Mouse (Mus musculus) thymus, postnatal 14 days (tissue): ENCODE results near the gene A4galt.

Experiments used
- DNase-seq: peaks from one replicate; pipeline ENCODE4 v3.0.0; 2021

Gene A4galt

DNA sequence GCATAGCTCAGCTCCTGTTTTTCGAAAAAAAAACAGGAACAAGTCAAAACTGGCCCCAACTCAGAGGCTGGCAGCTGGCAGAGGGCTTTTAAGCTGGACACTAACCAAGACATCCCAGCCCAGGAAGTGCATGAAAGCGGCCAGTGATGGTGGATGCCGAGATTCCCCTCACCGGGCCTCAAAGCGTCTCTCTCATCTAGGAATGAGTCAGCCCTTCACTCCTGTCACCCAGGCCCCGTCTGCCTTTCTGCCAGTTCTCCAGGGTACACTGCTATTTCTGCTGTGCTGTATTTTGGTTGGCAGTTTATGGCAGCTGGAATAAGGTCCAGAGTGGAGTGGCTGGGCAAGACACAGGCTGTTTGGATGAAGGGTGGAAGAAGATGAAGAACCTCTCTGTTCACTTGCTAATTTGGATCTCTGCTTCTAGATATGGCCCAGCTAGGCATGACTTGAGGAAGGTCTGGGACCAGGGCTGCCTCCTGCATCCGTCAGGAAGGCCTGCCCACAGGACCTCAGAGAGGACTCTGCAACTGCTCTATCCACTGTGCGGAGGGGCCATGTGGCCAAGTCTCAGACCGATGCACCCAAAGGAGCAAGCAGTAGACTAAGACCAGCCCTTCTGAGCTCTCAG is 27.3 kb downstream of the A4galt start:
- no peak for DNase-seq

DNA sequence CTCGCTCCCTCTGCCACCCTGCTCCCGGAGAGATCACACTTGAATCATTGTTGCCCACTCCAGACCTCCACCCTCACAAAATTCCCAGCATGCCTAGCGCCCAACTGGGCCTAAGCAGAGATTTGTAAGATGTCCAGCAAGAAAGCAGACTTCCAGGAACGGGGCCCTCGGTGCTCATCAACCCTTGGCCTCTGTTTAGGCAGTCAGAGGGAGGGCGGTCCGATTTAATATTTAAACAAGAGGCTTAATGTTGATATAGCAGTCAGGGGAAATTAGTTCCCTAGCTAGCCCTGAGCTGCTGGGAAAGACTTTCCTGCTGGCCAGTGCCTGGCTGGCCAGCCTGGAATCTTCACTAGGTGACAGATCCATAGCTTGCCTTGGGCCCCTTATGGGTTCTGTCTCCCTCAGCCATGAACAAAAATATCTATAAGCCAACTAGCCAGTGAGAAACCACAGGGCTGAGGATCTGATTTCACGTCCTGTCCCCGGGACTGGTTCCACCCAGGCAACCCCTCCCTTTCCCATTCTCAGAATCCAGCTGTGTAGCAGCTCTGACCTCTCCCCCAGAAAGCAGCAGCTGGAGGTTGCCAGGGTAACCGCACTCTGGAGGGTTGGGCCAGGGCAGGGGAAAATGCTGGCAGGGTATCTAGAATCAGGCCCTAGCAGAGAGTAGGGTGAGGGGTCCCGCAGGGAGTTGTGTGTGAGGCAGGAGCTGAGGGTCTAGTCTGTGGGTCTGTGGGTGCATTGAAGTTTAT is 28.2 kb downstream of the A4galt start:
- DNase-seq = no peak

DNA sequence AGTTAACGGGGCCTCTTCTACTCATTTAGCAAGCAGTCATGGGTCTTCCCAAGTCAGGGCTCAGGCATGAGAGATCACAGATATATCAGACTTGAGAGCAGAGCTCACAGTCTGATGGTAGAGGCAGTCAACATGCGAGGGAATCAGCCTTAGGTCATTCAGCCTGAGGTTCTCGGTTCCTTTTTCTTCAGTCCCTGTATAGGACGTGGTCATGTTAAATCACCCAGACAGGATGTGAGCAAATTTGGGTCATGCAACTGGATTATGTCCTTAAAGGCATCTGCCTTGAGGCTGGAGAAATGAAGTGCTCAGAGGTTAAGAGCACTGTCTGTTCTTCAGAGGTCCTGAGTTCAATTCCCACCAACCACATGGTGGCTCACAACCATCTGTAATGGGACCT is 29.9 kb downstream of the A4galt start:
- DNase-seq = no peak

DNA sequence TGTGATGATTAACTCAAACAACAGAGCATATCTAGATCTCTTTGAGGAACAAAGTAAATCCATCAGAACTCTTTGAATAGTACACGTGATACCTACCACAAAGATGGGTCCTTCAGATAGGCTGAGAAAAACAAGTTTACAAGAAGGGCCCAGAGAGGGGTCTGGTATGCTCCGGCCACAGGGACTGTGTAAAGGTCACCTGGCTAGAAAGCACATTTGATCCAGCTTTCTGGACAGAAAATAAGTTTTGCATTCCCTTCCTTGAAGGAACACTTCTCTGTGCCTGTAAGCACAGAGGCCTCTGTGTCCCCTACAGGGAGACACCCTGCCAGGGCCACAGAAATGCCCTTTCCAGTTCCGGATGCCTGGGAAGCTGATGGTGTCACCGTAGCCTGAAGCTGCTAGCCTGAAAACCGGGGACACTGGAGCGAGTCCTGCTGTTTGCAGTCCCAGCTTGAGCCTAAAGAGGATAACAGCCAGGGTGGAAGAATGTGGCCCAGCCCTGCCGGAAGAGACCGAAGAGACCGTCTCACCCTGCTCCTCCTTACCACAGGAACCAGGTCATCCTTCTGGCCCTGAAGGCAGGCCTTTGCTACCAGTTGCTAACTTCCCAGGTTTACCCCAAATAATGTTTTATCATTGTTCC is 31.1 kb downstream of the A4galt start:
- DNase-seq = no peak

DNA sequence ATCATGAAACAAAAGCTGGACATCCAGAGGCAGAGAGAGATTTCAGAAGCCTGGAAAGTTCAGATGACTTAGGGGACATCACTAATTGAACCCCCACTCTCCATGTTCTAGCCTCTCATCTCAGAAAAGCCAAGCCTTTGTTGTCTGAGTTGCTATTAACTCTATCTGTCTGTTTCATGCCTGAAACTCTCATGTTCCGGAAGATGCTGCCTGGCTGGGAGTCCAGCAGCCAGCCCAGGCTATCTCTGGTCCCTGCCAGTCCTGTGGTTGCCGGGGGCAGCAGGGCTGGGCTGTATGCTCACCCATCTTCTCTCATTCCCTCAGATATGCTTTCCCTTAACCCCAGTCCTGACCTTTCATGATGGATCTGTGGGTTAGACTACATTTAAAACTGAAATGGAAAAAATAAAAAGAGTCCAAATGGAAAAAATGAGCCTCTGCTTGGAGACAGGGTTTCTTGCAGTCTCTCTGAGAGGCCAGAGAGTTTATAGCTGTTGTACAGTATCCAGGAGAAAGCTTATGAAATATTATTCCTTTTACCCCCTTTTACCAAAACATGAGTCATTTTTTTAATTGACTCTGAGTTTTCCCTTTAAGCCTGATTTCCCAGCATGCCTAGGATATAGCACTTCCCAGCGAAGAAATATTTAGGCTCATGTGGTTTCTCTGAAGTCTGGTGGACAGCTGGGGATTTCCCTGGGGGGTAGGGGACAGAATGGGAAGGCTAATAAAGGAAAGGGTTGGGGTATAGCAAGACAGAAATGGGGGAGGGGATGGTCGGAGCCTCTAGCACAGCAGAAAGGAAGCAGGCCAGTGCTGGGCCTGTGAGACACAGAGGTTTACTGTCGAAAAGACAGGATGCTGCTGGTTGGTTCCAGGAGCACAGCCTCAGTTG is 36.0 kb downstream of the A4galt start:
- no peak for DNase-seq

DNA sequence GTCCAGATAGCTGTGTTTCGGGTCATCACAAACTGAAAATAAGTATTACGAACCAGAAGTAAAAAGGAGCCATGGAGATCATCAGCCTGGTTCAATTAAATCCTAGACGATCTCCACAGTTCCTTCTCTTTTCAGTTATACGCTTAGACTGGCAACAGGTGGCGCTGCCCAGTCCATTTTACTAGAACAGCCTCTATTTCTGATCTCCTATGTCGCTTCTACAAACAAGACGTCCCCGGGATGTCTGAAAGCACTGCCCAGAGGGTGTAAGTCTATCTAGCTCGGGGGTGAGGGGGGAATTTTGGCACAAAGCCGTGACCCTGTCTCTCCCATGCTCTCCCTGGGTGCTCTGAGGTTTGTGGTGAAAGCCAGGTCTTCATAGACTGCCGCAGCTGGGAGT is 41.3 kb downstream of the A4galt start:
- DNase-seq = peak; percentile 23

DNA sequence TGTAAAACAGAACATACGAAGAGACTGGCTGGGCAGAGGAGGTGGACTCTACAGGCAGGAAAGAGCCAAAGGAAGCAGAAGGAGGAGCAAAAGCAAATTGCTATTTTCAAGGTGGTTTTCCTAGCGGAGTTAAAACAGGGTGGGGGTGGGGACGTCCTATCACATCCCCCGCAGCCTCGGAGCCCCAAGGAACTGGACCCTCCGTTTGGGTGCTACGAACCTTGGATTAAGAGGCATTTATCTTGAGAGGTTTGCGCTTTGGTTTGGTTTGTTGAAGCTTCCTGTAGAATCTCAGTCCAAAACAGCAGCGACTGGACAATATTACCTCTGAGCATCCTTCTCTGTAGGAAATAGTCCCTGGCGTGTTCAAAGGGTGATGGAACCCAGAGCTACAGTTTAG is 41.9 kb downstream of the A4galt start:
- DNase-seq = no peak

DNA sequence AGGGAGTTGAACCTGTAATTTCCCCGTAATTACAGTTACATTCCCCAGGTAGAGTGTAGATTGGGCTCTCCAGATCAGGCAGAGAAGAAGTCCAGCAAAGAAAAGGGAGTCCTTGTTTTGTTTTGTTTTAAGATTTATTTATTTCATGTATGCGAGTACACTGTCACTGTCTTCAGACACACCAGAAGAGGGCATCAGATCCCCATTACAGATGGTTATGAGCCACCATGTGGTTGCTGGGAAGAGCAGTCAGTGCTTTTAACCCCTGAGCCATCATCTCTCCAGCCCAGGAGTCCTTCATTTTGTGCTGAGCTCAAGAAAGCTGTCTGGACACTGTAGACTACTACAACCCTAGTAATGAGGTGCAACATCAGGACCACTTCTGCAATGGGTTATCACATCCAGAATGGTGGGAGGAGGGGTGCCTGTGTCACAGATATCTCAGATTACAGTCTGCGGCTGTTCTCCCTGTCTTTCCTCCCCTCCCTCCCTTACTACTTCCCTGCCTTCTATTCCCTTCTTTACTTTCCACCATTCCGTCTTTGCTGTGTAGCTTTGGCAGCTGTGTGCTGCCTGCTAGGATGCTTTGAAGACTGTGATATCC is 42.4 kb downstream of the A4galt start:
- DNase-seq = no peak

DNA sequence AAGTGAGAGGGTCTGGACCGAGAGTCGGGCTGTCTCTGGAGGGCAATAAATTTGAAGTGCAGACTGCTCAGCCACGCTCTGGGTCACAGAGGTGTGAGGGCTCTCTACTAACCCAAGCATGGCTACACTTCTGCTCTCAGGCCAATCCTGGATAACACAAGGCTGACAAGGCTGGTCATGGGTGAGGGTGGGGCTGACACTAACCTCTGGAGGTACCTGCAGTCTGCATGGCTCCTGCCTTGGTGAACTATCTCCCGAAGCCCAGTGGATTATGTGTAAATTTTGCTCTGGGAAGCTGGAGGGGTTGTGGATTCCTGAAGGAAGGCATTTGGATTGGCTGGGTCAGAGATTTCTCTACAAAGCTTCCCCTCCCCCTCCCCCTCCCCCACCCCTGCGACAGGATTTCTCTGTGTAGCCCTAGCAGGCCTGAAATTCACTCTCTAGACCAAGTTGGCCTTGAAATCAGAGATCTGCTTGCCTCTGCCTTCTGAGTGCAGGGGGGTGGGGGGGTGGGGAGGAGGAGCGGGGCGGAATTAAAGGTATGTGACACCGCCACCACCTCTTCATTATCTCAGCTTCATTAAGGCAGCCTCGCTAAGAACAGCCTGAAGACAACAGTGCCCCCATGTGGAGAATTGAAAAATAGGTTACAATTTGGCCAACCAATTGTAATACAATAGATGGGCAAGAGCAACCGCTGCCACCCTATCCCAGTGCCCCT is 46.7 kb downstream of the A4galt start:
- peak; percentile 61 for DNase-seq

DNA sequence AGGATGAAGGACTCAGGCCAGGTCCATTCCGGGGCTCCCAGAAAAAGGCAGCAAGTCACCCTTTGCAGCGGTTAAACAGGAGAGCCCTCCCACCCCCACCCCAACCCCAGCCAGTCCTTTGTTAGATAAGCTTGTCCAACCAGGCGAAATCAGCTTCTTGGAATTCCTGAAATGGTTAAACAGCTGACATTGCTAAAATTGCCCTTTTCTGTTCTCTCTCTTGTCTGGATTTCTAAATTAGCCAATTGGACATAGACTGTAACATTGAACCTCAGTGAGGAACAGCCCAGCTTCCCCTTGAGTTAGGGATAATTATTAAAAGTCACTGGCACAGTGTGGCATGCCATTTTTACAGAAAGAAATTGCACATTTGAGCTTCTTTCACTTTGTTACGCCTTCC is 49.2 kb downstream of the A4galt start:
- DNase-seq = no peak

DNA sequence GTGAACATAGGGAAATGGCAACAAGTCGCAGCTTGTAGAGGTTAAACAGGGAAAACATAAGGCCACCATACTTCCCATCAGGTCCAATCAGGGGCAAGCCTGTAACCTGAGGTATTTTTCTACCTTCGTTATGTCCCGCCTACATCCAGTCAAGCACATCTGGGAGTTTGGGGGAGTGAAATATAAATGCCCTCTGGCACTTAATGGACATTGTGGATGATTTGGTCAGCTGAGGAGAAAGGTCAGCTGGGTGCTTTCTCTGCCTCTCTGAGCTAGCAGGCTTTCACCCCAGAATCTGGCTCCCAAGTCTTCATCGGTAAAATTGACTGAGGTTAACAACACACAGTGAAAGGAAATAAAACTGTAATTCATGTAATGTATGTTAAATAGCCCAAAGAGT is 58.2 kb downstream of the A4galt start:
- DNase-seq = no peak

DNA sequence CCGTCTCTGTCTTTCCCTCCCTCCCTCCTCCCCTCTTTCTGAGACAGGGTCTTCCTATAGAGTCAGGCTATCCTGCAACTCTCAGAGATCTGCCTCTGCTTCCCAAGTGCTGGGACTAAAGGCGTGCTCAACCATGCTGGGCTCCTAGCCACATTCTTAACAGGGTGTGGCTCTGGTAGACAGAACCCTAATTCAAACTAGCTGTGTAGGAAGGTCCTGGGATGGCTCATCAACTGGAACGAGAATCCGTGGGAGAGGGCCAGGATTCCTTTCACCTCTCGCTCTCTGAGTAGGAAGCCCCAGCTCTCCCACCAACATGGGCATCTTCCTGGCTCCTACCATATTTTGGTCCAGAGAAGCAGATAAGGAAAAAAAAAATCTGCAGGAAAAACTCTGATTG is 69.2 kb downstream of the A4galt start:
- DNase-seq = no peak

DNA sequence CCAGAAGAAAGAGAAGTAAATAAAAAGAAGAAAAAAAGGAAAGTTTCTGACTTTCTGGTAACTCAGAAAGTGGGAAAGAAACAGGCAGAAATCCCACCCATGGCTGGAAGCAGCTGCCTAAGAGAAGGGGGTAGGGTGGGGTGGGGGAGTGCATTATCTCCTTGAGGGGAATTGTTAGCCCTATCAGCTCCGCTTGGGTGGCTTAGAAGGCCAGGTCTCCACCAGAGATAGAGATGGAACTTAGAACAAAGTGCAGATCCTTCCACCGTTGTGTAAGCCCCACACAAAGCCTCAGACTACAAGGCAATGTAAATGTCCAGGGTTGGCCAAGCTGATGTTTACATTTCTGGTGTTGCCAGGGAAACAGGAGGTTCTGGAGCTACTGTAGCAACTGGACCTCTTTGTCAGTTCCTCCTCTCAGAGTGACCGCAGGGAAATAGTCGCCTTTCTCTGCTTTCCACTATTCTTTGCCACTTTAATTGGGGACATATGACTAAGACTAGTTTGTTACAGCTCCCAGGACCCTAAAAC is 69.7 kb downstream of the A4galt start:
- no peak for DNase-seq

DNA sequence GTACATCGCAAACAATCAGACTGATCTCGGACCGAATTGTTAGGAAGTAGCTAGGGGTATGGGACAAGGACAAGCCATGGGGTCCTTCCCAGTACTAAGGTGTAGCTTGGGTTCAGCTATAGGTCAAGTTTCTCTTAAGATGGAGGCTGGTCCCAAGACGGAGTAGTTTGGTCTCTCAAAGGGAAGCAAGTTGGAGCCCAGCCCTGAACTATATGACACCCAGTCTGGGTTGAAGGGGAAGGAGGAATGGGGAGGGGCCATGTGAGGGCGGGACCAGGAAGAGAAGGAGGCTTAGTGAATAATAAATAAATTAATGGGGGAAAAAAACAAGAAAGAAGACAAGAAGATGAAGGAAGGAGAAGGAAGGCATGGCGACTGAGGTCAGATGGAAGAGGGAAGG is 71.6 kb downstream of the A4galt start:
- no peak for DNase-seq
